Mouse (Mus musculus) G1E (cell line): ENCODE data around the gene Jph2. TPM values are rescaled to one million over a fixed set of nuclear protein-coding genes. Genes with fewer than 3 reads are reported as not detected.

Source experiments
- ATAC-seq: 2 replicates; pipeline ENCODE4 v1.8.0; 2016; ENCODE audit warnings: mild to moderate bottlenecking; ENCODE audit not compliant: insufficient number of reproducible peaks, poor library complexity, low FRiP score, severe bottlenecking; ENCODE audit errors: extremely low read depth
- DNase-seq: peaks from one replicate; pipeline ENCODE4 v3.0.0; 2012; ENCODE audit warnings: low spot score
- H3K27me3 ChIP-seq: 2 replicates; pipeline ENCODE4 v1.6.1; 2012; ENCODE audit warnings: mild to moderate bottlenecking, low read length, inconsistent platforms; ENCODE audit not compliant: insufficient read depth
- H3K36me3 ChIP-seq: replicated peaks from 2 replicates; pipeline ENCODE3; 2012; ENCODE audit warnings: mild to moderate bottlenecking, inconsistent platforms
- H3K4me1 ChIP-seq: 2 replicates; pipeline ENCODE4 v1.6.1; 2012; ENCODE audit warnings: low read depth, low read length, inconsistent platforms, mixed read lengths; ENCODE audit not compliant: insufficient read depth
- H3K4me3 ChIP-seq: 2 replicates; pipeline ENCODE4 v1.5.1; 2012; ENCODE audit warnings: low read depth, mild to moderate bottlenecking, inconsistent platforms, low read length, moderate library complexity, mixed read lengths
- H3K9me3 ChIP-seq: replicated peaks from 2 replicates; pipeline ENCODE4 v1.6.1; 2012; ENCODE audit warnings: inconsistent platforms
- CTCF ChIP-seq: IDR thresholded peaks from 2 replicates; pipeline ENCODE4 v1.5.1; 2012; ENCODE audit warnings: low read depth, low read length, inconsistent platforms, mixed read lengths
- GATA1 ChIP-seq: IDR thresholded peaks from 2 replicates; pipeline ENCODE4 v1.6.1; 2012; ENCODE audit warnings: borderline replicate concordance, low read length, inconsistent platforms, mixed read lengths
- GATA2 ChIP-seq: IDR thresholded peaks from 2 replicates; pipeline ENCODE4 v1.6.1; 2012; ENCODE audit warnings: low read depth, low read length, inconsistent platforms, borderline replicate concordance
- POLR2AphosphoS5 ChIP-seq: IDR thresholded peaks from 2 replicates; pipeline ENCODE4 v1.6.1; 2012; ENCODE audit warnings: low read depth, low read length, inconsistent platforms; ENCODE audit not compliant: insufficient replicate concordance
- TAL1 ChIP-seq: conservative IDR thresholded peaks from 2 replicates; pipeline ENCODE4 v1.6.1; 2012; ENCODE audit warnings: low read depth, low read length, inconsistent platforms, mixed read lengths
- polyA plus RNA-seq: library from polyadenylated mRNA; stranded (reverse); fragments of >175 nt; gene quantifications from 2 replicates; pipeline ENCODE4 v1.2.3, GENCODE M21; 2012
- total RNA-seq, 2 experiments: library from RNA; stranded (forward) in 1 of 2; stranded (reverse) in 1 of 2; fragments of 200-1000 nt in 1 of 2; fragments of >200 nt in 1 of 2; fragmentation: Nextera tagmentation in 1 of 2; gene quantifications; 2 replicates each; pipeline ENCODE4 v1.2.3; 2014 to 2017

Jph2 gene
- total and polyA plus RNA-seq, 3 experiments = 0.05 TPM; not detected in 2

DNA sequence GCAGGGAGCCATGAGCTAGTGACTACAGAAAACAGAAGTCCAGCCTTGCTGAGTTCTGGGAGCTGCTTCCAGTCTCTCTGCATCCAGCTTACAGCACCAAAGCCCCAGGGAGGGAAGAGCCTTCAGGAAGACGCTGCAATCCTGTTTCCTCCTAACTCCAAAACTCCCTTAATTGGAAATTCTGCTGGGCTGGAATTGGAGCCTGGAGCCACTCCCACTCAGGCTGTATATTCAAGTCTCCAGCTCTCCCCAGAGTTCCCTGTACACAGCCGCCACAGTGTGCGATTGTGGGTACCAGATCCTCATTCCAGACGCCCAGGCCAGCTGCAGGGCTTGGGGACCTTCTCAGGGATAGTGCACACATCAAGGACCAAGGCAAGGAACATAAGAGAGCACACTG is 27.6 kb downstream of the Jph2 start:
- Histone ChIP-seq H3K4me3 (no peak overlapping the region), H3K4me1 (peaks cover 21% of the 10 kb centered on the region), H3K27me3 (peaks cover 9% of the 10 kb centered on the region), H3K9me3 (peaks cover under 1% of the 10 kb centered on the region; the same call in 1 of the 2 replicates), H3K36me3 (no peaks in the 10 kb centered on the region)
- no peak for TF ChIP-seq GATA1
- TF ChIP-seq CTCF = no peak
- TF ChIP-seq POLR2AphosphoS5 = no peak
- TF ChIP-seq GATA2 = no peak
- TF ChIP-seq TAL1 = no peak
- ATAC-seq = no peak
- DNase-seq = no peak

DNA sequence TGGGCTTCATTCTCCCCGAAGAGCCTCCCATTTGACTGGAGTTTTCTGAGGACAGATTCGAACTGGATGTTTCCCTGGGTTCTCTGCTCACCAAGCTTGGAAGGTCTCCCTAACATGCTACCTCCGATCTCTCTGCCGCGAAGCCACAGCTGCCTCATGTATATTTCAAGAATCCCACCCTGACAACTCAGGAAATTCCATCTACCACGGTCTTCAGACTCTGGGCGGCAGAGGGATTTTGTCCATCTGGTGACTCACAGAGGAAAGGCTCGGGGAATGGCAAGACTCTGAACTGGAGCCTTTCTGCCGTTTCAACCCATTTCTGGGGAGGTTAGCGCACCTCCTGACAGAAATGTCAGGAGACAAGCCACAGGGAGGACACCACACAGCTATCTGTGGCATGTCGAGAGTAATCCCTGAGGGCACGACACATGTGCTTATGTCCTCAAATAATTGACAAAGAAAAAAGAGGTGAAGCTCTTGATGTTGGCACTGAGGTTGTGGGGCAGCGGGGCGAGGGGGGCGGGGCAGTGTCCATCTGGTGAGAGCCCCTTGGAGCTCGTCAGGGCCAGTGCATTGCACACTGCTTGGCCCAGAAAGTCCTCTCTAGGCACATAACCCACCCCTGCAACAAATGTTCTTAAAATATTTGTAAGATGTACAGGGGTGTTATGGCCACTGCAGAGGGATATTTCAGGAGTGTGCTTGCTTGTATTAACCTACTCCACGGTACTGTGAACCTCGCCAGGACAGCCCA is 32.8 kb downstream of the Jph2 start:
- H3K4me3 ChIP-seq = no peak overlapping the region
- H3K9me3 ChIP-seq = no peaks in the 10 kb centered on the region
- peaks cover 23% of the 10 kb centered on the region for H3K36me3 ChIP-seq
- H3K27me3 ChIP-seq = no peaks in the 10 kb centered on the region
- ATAC-seq (no peak), DNase-seq (no peak)
- H3K4me1 ChIP-seq = peaks cover 64% of the 10 kb centered on the region
- TF ChIP-seq GATA2 (no peak), TAL1 (no peak), CTCF (no peak), POLR2AphosphoS5 (no peak), GATA1 (no peak)

DNA sequence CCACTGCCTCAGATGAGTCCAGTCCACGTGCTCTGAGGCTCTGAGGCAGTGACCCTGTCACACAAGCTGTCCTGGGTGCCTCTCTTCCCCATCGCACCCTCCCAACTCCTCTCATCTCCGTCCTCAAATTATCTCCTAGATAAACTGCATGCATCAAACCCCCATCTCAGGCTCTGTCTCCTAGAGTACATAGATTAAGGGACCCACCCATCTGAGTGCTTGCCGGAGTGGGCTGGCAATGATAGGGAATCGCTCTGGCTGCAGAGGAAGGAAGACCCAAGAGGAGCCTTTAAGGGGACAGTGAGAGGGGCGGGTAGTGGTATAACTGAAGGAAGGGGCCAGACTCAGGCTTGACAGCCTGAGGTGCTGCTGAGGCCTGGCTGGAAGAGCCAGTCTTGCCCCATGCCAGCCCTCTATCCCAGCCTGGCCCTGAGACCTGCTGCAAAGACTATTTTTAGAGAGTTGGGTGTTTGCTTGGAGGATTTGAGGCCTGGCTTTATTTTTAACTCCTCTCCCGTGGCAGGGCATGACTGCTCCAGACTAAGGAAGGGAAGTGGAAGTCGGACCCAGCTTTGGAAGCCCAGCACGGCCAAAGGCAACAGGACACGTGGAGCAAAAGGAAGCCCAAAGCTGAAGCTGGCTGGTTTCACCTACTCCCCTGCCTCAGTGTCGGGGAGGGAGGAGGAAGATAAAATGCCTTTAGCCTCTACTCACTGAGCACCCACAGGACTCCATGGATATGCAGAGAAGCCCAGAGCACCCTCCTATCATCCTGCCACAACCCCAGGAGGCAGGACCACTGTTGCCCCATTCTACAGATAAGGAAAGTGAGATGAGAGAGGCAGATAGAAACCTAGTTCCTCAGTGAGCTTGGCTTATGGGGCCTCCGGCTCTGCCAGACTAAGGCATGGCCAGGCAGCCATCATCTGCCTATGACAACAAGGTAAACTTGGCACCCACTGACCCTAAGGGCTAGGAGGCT is 34.6 kb downstream of the Jph2 start:
- ATAC-seq (peak; percentile 66), DNase-seq (peak; percentile 45)
- H3K27me3 ChIP-seq = no peaks in the 10 kb centered on the region
- no peaks in the 10 kb centered on the region for H3K9me3 ChIP-seq
- H3K4me3 ChIP-seq = peak overlapping the region; percentile 58; the same call in 1 of the 2 replicates
- H3K4me1 ChIP-seq = peaks cover 68% of the 10 kb centered on the region
- H3K36me3 ChIP-seq = peaks cover 30% of the 10 kb centered on the region
- no peak for TF ChIP-seq CTCF
- peak; percentile 40; the same call in 1 of the 2 replicates for TF ChIP-seq TAL1

DNA sequence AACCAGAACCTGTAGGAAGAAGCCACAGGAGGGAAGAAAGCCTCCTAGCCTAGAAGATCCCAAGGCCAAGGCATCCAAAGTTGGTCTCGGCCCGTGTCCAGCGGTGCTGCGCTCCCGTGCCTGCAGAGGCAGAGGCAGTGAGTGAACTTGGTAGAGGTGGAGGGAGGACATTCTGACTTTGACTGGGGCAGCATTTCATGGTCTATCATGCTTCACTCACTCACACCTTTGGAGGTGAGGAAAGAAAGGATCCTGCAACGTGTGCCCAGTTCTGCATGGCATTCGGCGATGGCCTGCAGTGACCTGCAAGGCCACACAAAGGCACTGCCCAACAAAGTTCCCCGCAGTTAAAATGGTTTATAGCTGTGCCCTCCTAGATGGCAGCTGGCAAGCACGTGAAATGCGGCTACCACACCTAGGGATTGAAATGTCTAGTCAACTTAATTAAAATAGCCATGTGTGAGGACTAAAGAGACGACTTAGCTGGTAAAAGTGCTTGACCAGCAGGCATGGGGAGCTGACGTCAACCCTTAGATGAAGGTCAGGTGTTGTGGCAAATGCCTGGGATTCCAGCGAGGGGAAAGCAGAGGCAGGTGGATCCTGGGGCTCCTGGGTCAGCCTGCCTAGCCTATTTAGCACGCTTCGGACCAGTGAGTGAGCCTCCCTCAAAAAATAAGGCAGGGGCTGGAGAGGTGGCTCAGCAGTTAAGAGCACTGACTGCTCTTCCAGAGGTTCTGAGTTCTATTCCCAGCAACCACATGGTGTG is 36.8 kb downstream of the Jph2 start:
- H3K4me1 ChIP-seq = peaks cover 85% of the 10 kb centered on the region
- ATAC-seq = no peak
- H3K4me3 ChIP-seq = no peak overlapping the region
- no peaks in the 10 kb centered on the region for H3K27me3 ChIP-seq
- H3K9me3 ChIP-seq = no peaks in the 10 kb centered on the region
- H3K36me3 ChIP-seq = peaks cover 32% of the 10 kb centered on the region
- TF ChIP-seq CTCF = no peak
- no peak for TF ChIP-seq TAL1
- TF ChIP-seq GATA2 = no peak
- TF ChIP-seq GATA1 = no peak
- TF ChIP-seq POLR2AphosphoS5 = no peak
- DNase-seq = no peak

DNA sequence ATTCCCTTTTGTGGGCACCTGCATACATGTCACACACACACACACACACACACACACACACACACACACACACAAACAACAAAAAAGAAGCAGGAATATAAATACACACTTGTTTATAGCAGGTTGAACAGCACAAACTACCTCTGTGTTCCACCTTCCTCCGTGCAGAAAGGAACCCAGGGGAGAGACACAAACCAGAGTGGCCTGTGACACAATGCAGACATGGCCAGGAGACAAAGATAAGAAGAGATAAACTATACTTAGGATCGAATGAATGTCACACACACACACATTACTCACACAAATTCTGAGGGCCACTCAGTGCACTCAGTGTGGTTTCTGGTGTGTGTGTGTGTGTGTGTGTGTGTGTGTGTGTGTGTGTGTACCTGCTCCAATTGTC is 38.5 kb downstream of the Jph2 start:
- ATAC-seq = no peak
- no peak for DNase-seq
- TF ChIP-seq TAL1 (no peak), CTCF (no peak), GATA2 (no peak), GATA1 (no peak), POLR2AphosphoS5 (no peak)
- no peaks in the 10 kb centered on the region for H3K9me3 ChIP-seq
- no peaks in the 10 kb centered on the region for H3K27me3 ChIP-seq
- peaks cover 32% of the 10 kb centered on the region for H3K36me3 ChIP-seq
- H3K4me3 ChIP-seq = no peak overlapping the region; the same call in 1 of the 2 replicates
- peaks cover 93% of the 10 kb centered on the region for H3K4me1 ChIP-seq
